Mouse (Mus musculus): ENCODE data around the gene Lst1. TPM values are rescaled to one million over a fixed set of nuclear protein-coding genes. Genes with fewer than 3 reads are reported as not detected.
A peak's percentile ranks its signal among the peaks of the same experiment; 100 is the strongest.

Lst1 gene
- polyA plus RNA-seq, 1 experiment from 2014 or later: 5.9 TPM

GRCm38 (mm10) chr17:35153931-35154330 lies 34.3 kb downstream of the Lst1 start:
- no peaks in the 10 kb centered on the region for H3K27me3 ChIP-seq
- peak overlapping the region; percentile 64 for H3K27ac ChIP-seq
- peaks cover 98% of the 10 kb centered on the region for H3K36me3 ChIP-seq
- H3K4me1 ChIP-seq: peaks cover 12% of the 10 kb centered on the region
- H3K9ac ChIP-seq: no peak overlapping the region
- 59% methylated on average over 4 of the region's 4 CpGs for WGBS
- H3K9me3 ChIP-seq: no peaks in the 10 kb centered on the region
- H3K4me3 ChIP-seq: no peak overlapping the region
- no peak overlapping the region for H3K4me2 ChIP-seq (replicated peaks)
- no peak for ATAC-seq (ENCODE audit: insufficient number of reproducible peaks, insufficient read depth, low FRiP score, low TSS enrichment)

- H3K27ac ChIP-seq: no peak overlapping the region
- H3K9ac ChIP-seq: no peak overlapping the region
- H3K36me3 ChIP-seq: peaks cover 97% of the 10 kb centered on the region
- ATAC-seq (ENCODE audit: insufficient number of reproducible peaks, insufficient read depth, low FRiP score, low TSS enrichment): no peak
- H3K4me2 ChIP-seq (replicated peaks): no peak overlapping the region
- 94% methylated on average over 9 of the region's 9 CpGs for WGBS
- H3K4me3 ChIP-seq: no peak overlapping the region
- H3K9me3 ChIP-seq: no peaks in the 10 kb centered on the region
- H3K27me3 ChIP-seq: no peaks in the 10 kb centered on the region
- peaks cover 12% of the 10 kb centered on the region for H3K4me1 ChIP-seq
These were observed 35.2 kb downstream of the Lst1 start for GRCm38 (mm10) chr17:35153077-35153476.

DNA sequence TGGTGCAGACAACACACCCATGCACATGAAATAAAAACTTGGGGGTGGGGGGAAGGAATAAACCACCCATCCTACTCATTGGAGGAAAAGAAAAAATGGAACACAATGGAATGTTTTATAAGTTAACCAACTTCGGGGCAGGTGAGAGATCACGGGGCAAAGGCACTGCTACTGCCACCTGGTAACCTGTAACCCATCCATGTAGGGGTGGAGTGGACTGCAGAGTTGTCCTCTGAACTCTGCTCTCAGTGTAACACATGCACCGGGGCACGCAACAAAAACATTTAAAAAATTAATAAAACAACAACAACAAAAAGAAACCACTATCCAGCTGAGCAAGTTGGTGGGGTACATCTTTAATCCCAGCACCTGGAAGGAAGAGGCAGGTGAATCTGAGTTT lies 36.1 kb downstream of the Lst1 start:
- Histone ChIP-seq H3K4me3 (no peak overlapping the region), H3K9me3 (no peaks in the 10 kb centered on the region), H3K9ac (no peak overlapping the region), H3K4me1 (peaks cover 12% of the 10 kb centered on the region), H3K36me3 (peaks cover 93% of the 10 kb centered on the region), H3K4me2 (replicated peaks) (no peak overlapping the region), H3K27ac (no peak overlapping the region), H3K27me3 (no peaks in the 10 kb centered on the region)
- 92% methylated on average over 4 of the region's 4 CpGs for WGBS
- ATAC-seq (ENCODE audit: insufficient number of reproducible peaks, insufficient read depth, low FRiP score, low TSS enrichment): no peak

DNA sequence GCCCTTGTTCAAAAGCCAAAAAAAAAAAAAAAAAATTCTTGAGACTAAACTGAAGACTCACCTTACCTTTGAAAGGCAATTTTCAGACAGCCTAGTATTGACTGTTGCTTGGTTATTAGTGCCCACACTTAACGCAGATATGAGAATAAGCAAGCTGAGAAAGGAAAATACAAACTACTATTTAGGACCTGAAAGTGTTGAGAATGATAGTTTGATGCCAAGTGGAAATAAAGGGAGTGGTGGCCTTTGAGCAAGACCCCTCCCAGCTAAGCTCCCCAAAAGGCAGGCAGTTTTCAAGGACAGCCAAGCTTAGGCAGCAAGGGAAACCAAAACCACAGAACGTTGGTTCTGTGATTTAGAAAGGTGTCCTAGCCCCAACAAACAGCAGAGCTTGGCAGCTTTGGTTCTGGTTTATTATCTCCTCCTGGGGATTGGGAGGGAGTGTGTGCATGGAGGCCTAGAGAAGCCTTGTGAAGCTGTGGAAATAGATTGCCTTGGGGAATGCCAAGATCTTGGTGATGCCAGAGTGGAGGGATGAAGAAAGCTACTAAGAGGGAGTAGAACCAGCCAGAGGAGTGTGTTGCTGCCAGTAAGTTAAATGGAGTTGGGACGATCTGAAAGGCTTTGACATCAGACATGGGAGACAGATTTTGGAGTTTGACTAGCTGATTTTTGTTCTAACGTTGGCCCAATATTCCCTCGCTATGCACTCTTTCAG lies 40.2 kb downstream of the Lst1 start:
- ATAC-seq (ENCODE audit: insufficient number of reproducible peaks, insufficient read depth, low FRiP score, low TSS enrichment): no peak
- Histone ChIP-seq H3K27me3 (no peaks in the 10 kb centered on the region), H3K27ac (no peak overlapping the region), H3K9ac (no peak overlapping the region), H3K4me2 (replicated peaks) (no peak overlapping the region), H3K9me3 (no peaks in the 10 kb centered on the region), H3K36me3 (peaks cover 93% of the 10 kb centered on the region), H3K4me1 (no peaks in the 10 kb centered on the region), H3K4me3 (no peak overlapping the region)
- 70% methylated on average over 5 of the region's 5 CpGs for WGBS

GRCm38 (mm10) chr17:35147348-35147747 lies 40.9 kb downstream of the Lst1 start:
- no peak overlapping the region for H3K9ac ChIP-seq
- WGBS: 70% methylated on average over 3 of the region's 3 CpGs
- ATAC-seq (ENCODE audit: insufficient number of reproducible peaks, insufficient read depth, low FRiP score, low TSS enrichment): no peak
- H3K4me2 ChIP-seq (replicated peaks): no peak overlapping the region
- no peaks in the 10 kb centered on the region for H3K9me3 ChIP-seq
- no peaks in the 10 kb centered on the region for H3K27me3 ChIP-seq
- H3K4me1 ChIP-seq: no peaks in the 10 kb centered on the region
- H3K27ac ChIP-seq: no peak overlapping the region
- peaks cover 93% of the 10 kb centered on the region for H3K36me3 ChIP-seq
- no peak overlapping the region for H3K4me3 ChIP-seq

GRCm38 (mm10) chr17:35146139-35146538 lies 42.1 kb downstream of the Lst1 start:
- no peak for ATAC-seq (ENCODE audit: insufficient number of reproducible peaks, insufficient read depth, low FRiP score, low TSS enrichment)
- Histone ChIP-seq H3K9me3 (no peaks in the 10 kb centered on the region), H3K4me1 (no peaks in the 10 kb centered on the region), H3K4me2 (replicated peaks) (no peak overlapping the region), H3K27me3 (no peaks in the 10 kb centered on the region), H3K36me3 (peaks cover 93% of the 10 kb centered on the region), H3K27ac (no peak overlapping the region), H3K4me3 (no peak overlapping the region), H3K9ac (no peak overlapping the region)
- WGBS: 84% methylated on average over 5 of the region's 5 CpGs

GRCm38 (mm10) chr17:35141971-35142370 lies 46.3 kb downstream of the Lst1 start:
- H3K27me3 ChIP-seq: no peaks in the 10 kb centered on the region
- H3K36me3 ChIP-seq: peaks cover 92% of the 10 kb centered on the region
- no peaks in the 10 kb centered on the region for H3K9me3 ChIP-seq
- no peak overlapping the region for H3K4me2 ChIP-seq (replicated peaks)
- 95% methylated on average over 6 of the region's 6 CpGs for WGBS
- ATAC-seq (ENCODE audit: insufficient number of reproducible peaks, insufficient read depth, low FRiP score, low TSS enrichment): no peak
- no peak overlapping the region for H3K4me3 ChIP-seq
- no peak overlapping the region for H3K9ac ChIP-seq
- no peak overlapping the region for H3K27ac ChIP-seq
- H3K4me1 ChIP-seq: peaks cover 6% of the 10 kb centered on the region

- Histone ChIP-seq H3K9me3 (no peaks in the 10 kb centered on the region), H3K36me3 (peaks cover 78% of the 10 kb centered on the region), H3K4me1 (peaks cover 14% of the 10 kb centered on the region), H3K27ac (no peak overlapping the region), H3K27me3 (no peaks in the 10 kb centered on the region), H3K4me3 (no peak overlapping the region), H3K9ac (no peak overlapping the region), H3K4me2 (replicated peaks) (no peak overlapping the region)
- WGBS: 80% methylated on average over 16 of the region's 16 CpGs
- no peak for ATAC-seq (ENCODE audit: insufficient number of reproducible peaks, insufficient read depth, low FRiP score, low TSS enrichment)
These were observed 47.7 kb downstream of the Lst1 start for GRCm38 (mm10) chr17:35140490-35140996.

- no peaks in the 10 kb centered on the region for H3K27me3 ChIP-seq
- no peak overlapping the region for H3K27ac ChIP-seq
- no peak overlapping the region for H3K4me3 ChIP-seq
- H3K4me1 ChIP-seq: peaks cover 14% of the 10 kb centered on the region
- H3K4me2 ChIP-seq (replicated peaks): no peak overlapping the region
- 95% methylated on average over 3 of the region's 3 CpGs for WGBS
- H3K36me3 ChIP-seq: peaks cover 65% of the 10 kb centered on the region
- no peak for ATAC-seq (ENCODE audit: insufficient number of reproducible peaks, insufficient read depth, low FRiP score, low TSS enrichment)
- no peak overlapping the region for H3K9ac ChIP-seq
- H3K9me3 ChIP-seq: no peaks in the 10 kb centered on the region
These were observed 49.0 kb downstream of the Lst1 start for GRCm38 (mm10) chr17:35139269-35139668.

- peak; percentile 44 for ATAC-seq (ENCODE audit: insufficient number of reproducible peaks, insufficient read depth, low FRiP score, low TSS enrichment)
- Histone ChIP-seq H3K9ac (peak overlapping the region; percentile 77), H3K9me3 (no peaks in the 10 kb centered on the region), H3K36me3 (peaks cover 30% of the 10 kb centered on the region), H3K27me3 (no peaks in the 10 kb centered on the region), H3K4me3 (peak overlapping the region; percentile 81), H3K27ac (peak overlapping the region; percentile 92), H3K4me1 (peaks cover 14% of the 10 kb centered on the region), H3K4me2 (replicated peaks) (peak overlapping the region; percentile 90)
- under 1% methylated on average over 43 of the region's 43 CpGs for whole genome bisulfite sequencing
These were observed 52.5 kb downstream of the Lst1 start for GRCm38 (mm10) chr17:35135591-35136320.

All from embryonic facial prominence, embryonic 12.5 days (tissue).